Mouse (Mus musculus): ENCODE results near the gene Ptprs. TPM values are rescaled to one million over a fixed set of nuclear protein-coding genes. Genes with fewer than 3 reads are reported as not detected.

The Ptprs gene
- total and polyA plus RNA-seq, 2 experiments from 2014 or later, result 15.7 to 136 TPM

GRCm38 (mm10) chr17:56462835-56463455 is 13.3 kb downstream of the Ptprs start:
- DNase-seq (ENCODE audit: low spot score) (no peak), ATAC-seq (ENCODE audit: insufficient read depth, low read depth) (no peak)
- peak overlapping the region; percentile 35 for H3K9ac ChIP-seq (replicated peaks; ENCODE audit: low read depth, low read length)
- H3K4me1 ChIP-seq (ENCODE audit: control insufficient read depth, insufficient read depth), result peaks cover 14% of the 10 kb centered on the region; the same call in 1 of the 2 replicates
- H3K27me3 ChIP-seq (ENCODE audit: control insufficient read depth, insufficient read depth, low read length), result no peaks in the 10 kb centered on the region
- 5% methylated on average over 17 of the region's 17 CpGs for WGBS
- H3K4me3 ChIP-seq (ENCODE audit: low read depth, low read length), result peak overlapping the region; percentile 47
- peak overlapping the region; percentile 93 for H3K4me2 ChIP-seq (ENCODE audit: low read depth, low read length)
- TF ChIP-seq EP300 (IDR thresholded peaks at IDR 0.05; ENCODE audit: low read depth), result no peak
- no peak for TF ChIP-seq CTCF (IDR thresholded peaks at IDR 0.05; ENCODE audit: low read depth)
- H3K36me3 ChIP-seq (replicated peaks; ENCODE audit: control insufficient read depth, insufficient read depth, low read length), result no peaks in the 10 kb centered on the region
- H3K9me3 ChIP-seq (replicated peaks; ENCODE audit: control insufficient read depth, low read length), result no peaks in the 10 kb centered on the region
- peak overlapping the region; percentile 79 for H3K27ac ChIP-seq (ENCODE audit: low read depth)

- WGBS, result under 1% methylated on average over 72 of the region's 77 CpGs
- Histone ChIP-seq H3K36me3 (replicated peaks; ENCODE audit: control insufficient read depth, insufficient read depth, low read length) (peaks cover 3% of the 10 kb centered on the region; the same call in 1 of the 2 replicates), H3K27me3 (ENCODE audit: control insufficient read depth, insufficient read depth, low read length) (no peaks in the 10 kb centered on the region), H3K27ac (ENCODE audit: low read depth) (peak overlapping the region; percentile 79), H3K9me3 (replicated peaks; ENCODE audit: control insufficient read depth, low read length) (no peaks in the 10 kb centered on the region), H3K4me1 (ENCODE audit: control insufficient read depth, insufficient read depth) (peaks cover 10% of the 10 kb centered on the region; the same call in 1 of the 2 replicates), H3K9ac (replicated peaks; ENCODE audit: low read depth, low read length) (peak overlapping the region; percentile 78), H3K4me3 (ENCODE audit: low read depth, low read length) (peak overlapping the region; percentile 47), H3K4me2 (ENCODE audit: low read depth, low read length) (peak overlapping the region; percentile 93)
- no peak for TF ChIP-seq CTCF (IDR thresholded peaks at IDR 0.05; ENCODE audit: low read depth)
- 0 out of 2 replicates have a peak, but pooled peaks have one; percentile 5 for TF ChIP-seq EP300 (IDR thresholded peaks at IDR 0.05; ENCODE audit: low read depth)
- DNase-seq (ENCODE audit: low spot score) (peak; percentile 99), ATAC-seq (ENCODE audit: insufficient read depth, low read depth) (peak; percentile 90)
Observed at GRCm38 (mm10) chr17:56461771-56462743, 14.2 kb downstream of the Ptprs start.

- TF ChIP-seq CTCF (IDR thresholded peaks at IDR 0.05; ENCODE audit: low read depth) (no peak), EP300 (IDR thresholded peaks at IDR 0.05; ENCODE audit: low read depth) (no peak)
- no peaks in the 10 kb centered on the region for H3K9me3 ChIP-seq (replicated peaks; ENCODE audit: control insufficient read depth, low read length)
- H3K4me3 ChIP-seq (ENCODE audit: low read depth, low read length), result peak overlapping the region; percentile 47
- peak overlapping the region; percentile 78 for H3K9ac ChIP-seq (replicated peaks; ENCODE audit: low read depth, low read length)
- H3K36me3 ChIP-seq (replicated peaks; ENCODE audit: control insufficient read depth, insufficient read depth, low read length), result peaks cover 5% of the 10 kb centered on the region
- H3K4me1 ChIP-seq (ENCODE audit: control insufficient read depth, insufficient read depth), result peaks cover 10% of the 10 kb centered on the region; the same call in 1 of the 2 replicates
- peak overlapping the region; percentile 79; the same call in 1 of the 2 replicates for H3K27ac ChIP-seq (ENCODE audit: low read depth)
- 31% methylated on average over 6 of the region's 6 CpGs for WGBS
- no peak for ATAC-seq (ENCODE audit: insufficient read depth, low read depth)
- peak overlapping the region; percentile 93 for H3K4me2 ChIP-seq (ENCODE audit: low read depth, low read length)
- H3K27me3 ChIP-seq (ENCODE audit: control insufficient read depth, insufficient read depth, low read length), result no peaks in the 10 kb centered on the region
- no peak for DNase-seq (ENCODE audit: low spot score)
Observed at GRCm38 (mm10) chr17:56460876-56461275, 15.4 kb downstream of the Ptprs start.

- no peak overlapping the region for H3K27ac ChIP-seq (ENCODE audit: low read depth)
- H3K9ac ChIP-seq (replicated peaks; ENCODE audit: low read depth, low read length), result no peak overlapping the region
- peaks cover 6% of the 10 kb centered on the region; the same call in 1 of the 2 replicates for H3K4me1 ChIP-seq (ENCODE audit: control insufficient read depth, insufficient read depth)
- H3K4me2 ChIP-seq (ENCODE audit: low read depth, low read length), result no peak overlapping the region
- peaks cover 30% of the 10 kb centered on the region for H3K36me3 ChIP-seq (replicated peaks; ENCODE audit: control insufficient read depth, insufficient read depth, low read length)
- 0 out of 2 replicates have a peak, but pooled peaks have one; percentile 10 for TF ChIP-seq CTCF (IDR thresholded peaks at IDR 0.05; ENCODE audit: low read depth)
- TF ChIP-seq EP300 (IDR thresholded peaks at IDR 0.05; ENCODE audit: low read depth), result no peak
- DNase-seq (ENCODE audit: low spot score) (no peak), ATAC-seq (ENCODE audit: insufficient read depth, low read depth) (no peak)
- H3K9me3 ChIP-seq (replicated peaks; ENCODE audit: control insufficient read depth, low read length), result no peaks in the 10 kb centered on the region
- no peak overlapping the region for H3K4me3 ChIP-seq (ENCODE audit: low read depth, low read length)
- WGBS, result 90% methylated on average over 1 of the region's 1 CpGs
- H3K27me3 ChIP-seq (ENCODE audit: control insufficient read depth, insufficient read depth, low read length), result no peaks in the 10 kb centered on the region
Observed at GRCm38 (mm10) chr17:56457442-56457841, 18.8 kb downstream of the Ptprs start.

GRCm38 (mm10) chr17:56456353-56456752 is 19.9 kb downstream of the Ptprs start:
- TF ChIP-seq CTCF (IDR thresholded peaks at IDR 0.05; ENCODE audit: low read depth) (no peak), EP300 (IDR thresholded peaks at IDR 0.05; ENCODE audit: low read depth) (no peak)
- 70% methylated on average over 5 of the region's 5 CpGs for WGBS

More at GRCm38 (mm10) chr17:56456353-56456752, 19.9 kb downstream of the Ptprs start:
- no peak overlapping the region for H3K9ac ChIP-seq (replicated peaks; ENCODE audit: low read depth, low read length)
- no peaks in the 10 kb centered on the region for H3K27me3 ChIP-seq (ENCODE audit: control insufficient read depth, insufficient read depth, low read length)
- peaks cover 8% of the 10 kb centered on the region; the same call in 1 of the 2 replicates for H3K4me1 ChIP-seq (ENCODE audit: control insufficient read depth, insufficient read depth)
- peaks cover 41% of the 10 kb centered on the region for H3K36me3 ChIP-seq (replicated peaks; ENCODE audit: control insufficient read depth, insufficient read depth, low read length)
- no peaks in the 10 kb centered on the region for H3K9me3 ChIP-seq (replicated peaks; ENCODE audit: control insufficient read depth, low read length)
- H3K4me3 ChIP-seq (ENCODE audit: low read depth, low read length), result no peak overlapping the region
- DNase-seq (ENCODE audit: low spot score) (no peak), ATAC-seq (ENCODE audit: insufficient read depth, low read depth) (no peak)
- H3K27ac ChIP-seq (ENCODE audit: low read depth), result no peak overlapping the region
- no peak overlapping the region for H3K4me2 ChIP-seq (ENCODE audit: low read depth, low read length)

All from heart, postnatal 0 days (tissue).